8 mouse cellular contexts compared by ENCODE assay signal in the genomic region with DNA sequence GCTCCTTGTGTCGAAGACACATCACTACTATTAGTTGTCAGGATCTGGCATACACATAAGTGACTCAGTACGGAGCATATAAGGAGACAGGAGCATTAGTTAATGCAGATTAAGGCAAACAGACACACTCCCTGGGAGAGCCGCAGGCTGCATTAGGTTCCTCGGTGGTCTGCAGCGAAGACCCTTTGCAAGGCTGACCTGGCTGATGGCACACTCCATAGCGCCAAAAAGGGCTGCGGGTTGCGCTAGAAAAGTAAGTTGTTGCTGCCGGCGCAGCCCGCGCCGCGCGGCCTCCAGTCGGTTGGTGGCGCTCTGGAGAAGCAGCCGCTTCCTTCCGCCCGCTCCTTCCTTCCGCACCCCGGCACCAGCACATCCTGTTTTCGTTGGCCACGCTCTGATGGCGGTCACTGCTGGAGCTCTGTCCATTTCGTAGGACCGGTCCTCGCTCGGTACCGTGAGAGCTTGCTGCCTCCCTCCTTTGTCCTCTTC. TPM values are rescaled to one million over a fixed set of nuclear protein-coding genes. Genes with fewer than 3 reads are reported as not detected.
DNase-seq lines count a peak whose midpoint lies in the region; ATAC-seq and TF ChIP-seq lines count a peak whose summit lies in the region.

A gene (plus strand): TSS at position 389 of the 489 bp plus-strand sequence.

- no peaks in the 10 kb centered on the region for H3K9me3 ChIP-seq in kidney, embryonic 15.5 days (replicated peaks)

- TF ChIP-seq POLR2A in bone marrow macrophage, adult 2 months (IDR thresholded peaks at IDR 0.05; ENCODE audit: borderline replicate concordance, low read depth, low read length): no peak
- TF ChIP-seq POLR2A in embryonic fibroblast, embryonic 13.5 days (IDR thresholded peaks at IDR 0.05; ENCODE audit: low read depth, low read length): peak; percentile 89
- TF ChIP-seq POLR2A in liver, adult 2 months (IDR thresholded peaks at IDR 0.05; ENCODE audit: extremely low read depth, insufficient read depth, low read length): 0 out of 2 replicates have a peak, but pooled peaks have one; percentile 44
- TF ChIP-seq POLR2A in myocyte (IDR thresholded peaks at IDR 0.05; ENCODE audit: insufficient read length, low read depth): peak; percentile 91

- H3K4me3 ChIP-seq in bone marrow macrophage, adult 2 months (ENCODE audit: insufficient read depth, low read length): peak within 1 kb of the TSS; percentile 97
- H3K4me3 ChIP-seq in embryonic fibroblast, embryonic 13.5 days (ENCODE audit: insufficient read depth, low read length): peak within 1 kb of the TSS; percentile 59
- peak within 1 kb of the TSS; percentile 76 for H3K4me3 ChIP-seq in kidney, embryonic 15.5 days (replicated peaks)
- peak within 1 kb of the TSS; percentile 92 for H3K4me3 ChIP-seq in liver, adult 2 months (ENCODE audit: insufficient read depth, low read depth, low read length)
- H3K4me3 ChIP-seq in myocyte: peak within 1 kb of the TSS; percentile 67

- 6% methylated on average over 30 of the region's 30 CpGs for WGBS in kidney, embryonic 15.5 days
- 3% methylated on average over 30 of the region's 30 CpGs for WGBS in liver, adult 2 months

- DNase-seq in A20 (ENCODE audit: low read depth, low spot score): peak; percentile 93
- DNase-seq in heart, adult 9 months (ENCODE audit: low spot score in 2 of 2): peak; percentile 72 to 85
- DNase-seq in liver, adult 2 months (ENCODE audit: extremely low read depth, low read depth, low spot score): peak; percentile 73
- DNase-seq in splenic B cell, adult 2 months (ENCODE audit: low read depth, low spot score): peak; percentile 94

- H3K4me2 ChIP-seq in kidney, embryonic 15.5 days: peak within 1 kb of the TSS; percentile 79
- peak within 1 kb of the TSS; percentile 98 for H3K4me2 ChIP-seq in myocyte (ENCODE audit: low read depth)

- H3K27me3 ChIP-seq in kidney, embryonic 15.5 days: no peaks in the 10 kb centered on the region
- H3K27me3 ChIP-seq in liver, adult 2 months (ENCODE audit: control insufficient read depth, insufficient read depth, low read length): no peaks in the 10 kb centered on the region
- H3K27me3 ChIP-seq in myocyte (ENCODE audit: control insufficient read depth, insufficient read depth, insufficient read length): no peaks in the 10 kb centered on the region
- no peaks in the 10 kb centered on the region for H3K27me3 ChIP-seq in splenic B cell, adult 2 months (ENCODE audit: control insufficient read depth, insufficient read depth, low read length, poor library complexity, severe bottlenecking)

- H3K79me2 ChIP-seq in liver, adult 2 months (ENCODE audit: control insufficient read depth, insufficient read depth, low read length): peaks cover 15% of the 10 kb centered on the region; the same call in 1 of the 2 replicates
- H3K79me2 ChIP-seq in myocyte (ENCODE audit: control insufficient read depth, insufficient read depth): peaks cover 24% of the 10 kb centered on the region

- peak; percentile 38; the same call in 1 of the 2 replicates for TF ChIP-seq CTCF in bone marrow macrophage, adult 2 months (IDR thresholded peaks at IDR 0.05; ENCODE audit: low read depth, low read length)
- TF ChIP-seq CTCF in embryonic fibroblast, embryonic 13.5 days (IDR thresholded peaks at IDR 0.05; ENCODE audit: borderline replicate concordance, insufficient read depth, low read length): peak; percentile 68
- TF ChIP-seq CTCF in liver, adult 2 months (IDR thresholded peaks at IDR 0.05; ENCODE audit: low read depth, low read length): peak; percentile 87

- peaks cover 60% of the 10 kb centered on the region for H3K36me3 ChIP-seq in kidney, embryonic 15.5 days
- peaks cover 11% of the 10 kb centered on the region; the same call in 1 of the 2 replicates for H3K36me3 ChIP-seq in liver, adult 2 months (ENCODE audit: control insufficient read depth, insufficient read depth, low read length)
- H3K36me3 ChIP-seq in myocyte (ENCODE audit: control insufficient read depth, insufficient read depth): peaks cover 6% of the 10 kb centered on the region
- H3K36me3 ChIP-seq in splenic B cell, adult 2 months (ENCODE audit: control insufficient read depth, insufficient read depth, low read length, poor library complexity, severe bottlenecking): peaks cover 2% of the 10 kb centered on the region; the same call in 1 of the 2 replicates

- H3K27ac ChIP-seq in bone marrow macrophage, adult 2 months (ENCODE audit: insufficient read depth, low read depth, low read length): 0 out of 2 replicates have a peak within 1 kb of the TSS, but pooled peaks have one; percentile 19
- H3K27ac ChIP-seq in embryonic fibroblast, embryonic 13.5 days (ENCODE audit: insufficient read depth, low read length): no peak within 1 kb of the TSS
- H3K27ac ChIP-seq in kidney, embryonic 15.5 days: peak within 1 kb of the TSS; percentile 42; the same call in 1 of the 2 replicates
- H3K27ac ChIP-seq in liver, adult 2 months (replicated peaks; ENCODE audit: insufficient read depth, low read depth, low read length): no peak within 1 kb of the TSS; the same call in 1 of the 2 replicates

- peaks cover 7% of the 10 kb centered on the region for H3K4me1 ChIP-seq in bone marrow macrophage, adult 2 months (ENCODE audit: control insufficient read depth, insufficient read depth, low read length)
- H3K4me1 ChIP-seq in embryonic fibroblast, embryonic 13.5 days (ENCODE audit: control insufficient read depth, insufficient read depth, low read length): peaks cover 3% of the 10 kb centered on the region; the same call in 1 of the 2 replicates
- H3K4me1 ChIP-seq in kidney, embryonic 15.5 days: peaks cover 16% of the 10 kb centered on the region
- H3K4me1 ChIP-seq in liver, adult 2 months (ENCODE audit: control insufficient read depth, insufficient read depth, low read length): peaks cover 3% of the 10 kb centered on the region; the same call in 1 of the 2 replicates

- ATAC-seq in kidney, embryonic 15.5 days (replicated peaks; ENCODE audit: low FRiP score): peak; percentile 86

- H3K9ac ChIP-seq in kidney, embryonic 15.5 days: peak within 1 kb of the TSS; percentile 89
- H3K9ac ChIP-seq in liver, adult 2 months (ENCODE audit: low read depth, low read length): peak within 1 kb of the TSS; percentile 81

- H3ac ChIP-seq in myocyte (ENCODE audit: control insufficient read depth, insufficient read length): peak within 1 kb of the TSS; percentile 55

TF ChIP-seq in myocyte, 11 proteins besides CTCF, POLR2A, EP300 and RAD21:
- TF ChIP-seq REST (IDR thresholded peaks at IDR 0.05; ENCODE audit: insufficient read depth, insufficient read length) (no peak), E2F4 (IDR thresholded peaks at IDR 0.05; ENCODE audit: insufficient read depth) (peak; percentile 37), USF1 (IDR thresholded peaks at IDR 0.05; ENCODE audit: low read depth) (no peak), SRF (IDR thresholded peaks at IDR 0.05; ENCODE audit: control insufficient read depth, insufficient read length, low read depth) (peak; percentile 58), MYOD1 (IDR thresholded peaks at IDR 0.05; ENCODE audit: control insufficient read depth in 1 of 3, insufficient read length in 2 of 3, low read depth in 2 of 3) (peak in 1 of 3 experiments; percentile 16), MAX (IDR thresholded peaks at IDR 0.05; ENCODE audit: low read depth) (no peak), CEBPB (IDR thresholded peaks at IDR 0.05; ENCODE audit: insufficient read depth, poor library complexity, severe bottlenecking) (no peak), TCF3 (IDR thresholded peaks at IDR 0.05; ENCODE audit: insufficient read length, low read depth) (no peak), POLR2AphosphoS2 (IDR thresholded peaks at IDR 0.05; ENCODE audit: insufficient read length, low read depth) (peak; percentile 93), MYOG (IDR thresholded peaks at IDR 0.05; ENCODE audit: control insufficient read depth in 1 of 3, insufficient read depth in 1 of 3, insufficient read length in 2 of 3, low read depth in 2 of 3) (peak in 1 of 3 experiments; percentile 62), TCF12 (IDR thresholded peaks at IDR 0.05; ENCODE audit: insufficient read depth, poor library complexity, severe bottlenecking) (no peak)

RNA-seq across cellular contexts. Expression of the gene that starts here (rescaled TPM):
- 53.3 and 59.2 TPM in 2 replicates for polyA plus RNA-seq in bone marrow macrophage, adult 2 months (2012; ENCODE audit: insufficient read depth, insufficient read length, missing spikeins)
- 46.6 and 52.8 TPM in 2 replicates for polyA plus RNA-seq in embryonic fibroblast, embryonic 13.5 days (2011; ENCODE audit: insufficient read length, low read depth, missing spikeins)
- polyA plus RNA-seq in kidney, embryonic 15.5 days (2015; fragmentation: Nextera tagmentation; extraction: Ambion mirVana): 38.0 and 38.7 TPM in 2 replicates
- 14.6 and 18.6 TPM in 2 replicates for total RNA-seq in liver, adult 2 months (2014; rRNA removed)
- polyA plus RNA-seq in liver, adult 2 months (2012; rRNA removed): 5.5 and 6.8 TPM in 2 replicates
- polyA plus RNA-seq in myocyte (2012; fragmentation: generic; extraction: Trizol): 8.7 TPM

Comparison
In these comparisons a context has a peak if more than half of its experiments do, and no peak if none do; other contexts are left out.
1. H3K27ac ChIP-seq: peak in bone marrow macrophage, adult 2 months (single experiment) and kidney, embryonic 15.5 days (single experiment); none in embryonic fibroblast, embryonic 13.5 days (single experiment) and liver, adult 2 months (single experiment).
2. Peak in every context shown above with its lines, with median percentiles within 50 percentile points of each other: DNase-seq, H3K4me3 ChIP-seq and CTCF ChIP-seq.